Mouse (Mus musculus): ENCODE data around the gene Isy1.

- TF ChIP-seq CTCF (conservative IDR thresholded peaks at IDR 0.05; ENCODE audit: low read length): no peak
- no peak for TF ChIP-seq NANOG (IDR thresholded peaks at IDR 0.05; ENCODE audit: borderline replicate concordance, low read length)
These were observed 1.3 kb upstream of the Isy1 start for GRCm38 (mm10) chr6:87839797-87840341.

Data from E14TG2a.4 (cell line).